Mouse (Mus musculus): Measurements from ENCODE around the gene Gm12394. TPM values are rescaled to one million over a fixed set of nuclear protein-coding genes. Genes with fewer than 3 reads are reported as not detected.
"Not testable (repeated sequence)": the region's sequence is repeated elsewhere in the genome, so short reads cannot be mapped to it uniquely, and the experiment has no call there.

The Gm12394 gene
- polyA plus RNA-seq (2015; fragmentation: Nextera tagmentation; extraction: Ambion mirVana), result 0.06 TPM in 1 of 2 replicates, not detected in the other

GRCm38 (mm10) chr4:42856671-42857070 is at the start of gene Gm12394:
Gene Gm12394 (minus strand): TSS chr4:42856771.
- 71% methylated on average over 1 of the region's 1 CpGs for WGBS
- not testable (repeated sequence) for H3K4me1 ChIP-seq; H3K27ac ChIP-seq; H3K4me3 ChIP-seq; H3K27me3 ChIP-seq; H3K9ac ChIP-seq; H3K9me3 ChIP-seq; H3K4me2 ChIP-seq (replicated peaks); H3K36me3 ChIP-seq; ATAC-seq (ENCODE audit: low FRiP score, low read depth)

GRCm38 (mm10) chr4:42904966-42905365 is 48.4 kb upstream of the Gm12394 start:
- ATAC-seq (ENCODE audit: low FRiP score, low read depth), result no peak
- Histone ChIP-seq H3K27me3 (peaks cover 3% of the 10 kb centered on the region; the same call in 1 of the 2 replicates), H3K36me3 (no peaks in the 10 kb centered on the region), H3K27ac (no peak overlapping the region), H3K9ac (no peak overlapping the region), H3K4me3 (no peak overlapping the region), H3K9me3 (no peaks in the 10 kb centered on the region), H3K4me2 (replicated peaks) (no peak overlapping the region), H3K4me1 (no peaks in the 10 kb centered on the region)
- 81% methylated on average over 6 of the region's 6 CpGs for WGBS

- 91% methylated on average over 3 of the region's 3 CpGs for WGBS
- Histone ChIP-seq H3K4me3 (no peak overlapping the region), H3K27ac (no peak overlapping the region), H3K27me3 (peaks cover 3% of the 10 kb centered on the region; the same call in 1 of the 2 replicates), H3K4me1 (no peaks in the 10 kb centered on the region), H3K4me2 (replicated peaks) (no peak overlapping the region), H3K36me3 (no peaks in the 10 kb centered on the region), H3K9me3 (no peaks in the 10 kb centered on the region), H3K9ac (no peak overlapping the region)
- no peak for ATAC-seq (ENCODE audit: low FRiP score, low read depth)
These were observed 48.0 kb upstream of the Gm12394 start for GRCm38 (mm10) chr4:42904523-42904922.

- WGBS, result 88% methylated on average over 1 of the region's 1 CpGs
- no peaks in the 10 kb centered on the region for H3K36me3 ChIP-seq
- H3K27ac ChIP-seq, result no peak overlapping the region
- H3K4me1 ChIP-seq, result no peaks in the 10 kb centered on the region
- no peaks in the 10 kb centered on the region for H3K9me3 ChIP-seq
- no peak for ATAC-seq (ENCODE audit: low FRiP score, low read depth)
- peaks cover 3% of the 10 kb centered on the region; the same call in 1 of the 2 replicates for H3K27me3 ChIP-seq
- no peak overlapping the region for H3K9ac ChIP-seq
- no peak overlapping the region for H3K4me3 ChIP-seq
- no peak overlapping the region for H3K4me2 ChIP-seq (replicated peaks)
These were observed 47.4 kb upstream of the Gm12394 start for GRCm38 (mm10) chr4:42903942-42904341.

- H3K36me3 ChIP-seq, result no peaks in the 10 kb centered on the region
- WGBS, result 89% methylated on average over 5 of the region's 5 CpGs
- no peaks in the 10 kb centered on the region for H3K9me3 ChIP-seq
- no peak overlapping the region for H3K27ac ChIP-seq
- no peak overlapping the region for H3K4me2 ChIP-seq (replicated peaks)
- peaks cover 3% of the 10 kb centered on the region; the same call in 1 of the 2 replicates for H3K27me3 ChIP-seq
- ATAC-seq (ENCODE audit: low FRiP score, low read depth), result no peak
- no peak overlapping the region for H3K9ac ChIP-seq
- H3K4me3 ChIP-seq, result no peak overlapping the region
- H3K4me1 ChIP-seq, result no peaks in the 10 kb centered on the region
These were observed 46.2 kb upstream of the Gm12394 start for GRCm38 (mm10) chr4:42902730-42903129.

DNA sequence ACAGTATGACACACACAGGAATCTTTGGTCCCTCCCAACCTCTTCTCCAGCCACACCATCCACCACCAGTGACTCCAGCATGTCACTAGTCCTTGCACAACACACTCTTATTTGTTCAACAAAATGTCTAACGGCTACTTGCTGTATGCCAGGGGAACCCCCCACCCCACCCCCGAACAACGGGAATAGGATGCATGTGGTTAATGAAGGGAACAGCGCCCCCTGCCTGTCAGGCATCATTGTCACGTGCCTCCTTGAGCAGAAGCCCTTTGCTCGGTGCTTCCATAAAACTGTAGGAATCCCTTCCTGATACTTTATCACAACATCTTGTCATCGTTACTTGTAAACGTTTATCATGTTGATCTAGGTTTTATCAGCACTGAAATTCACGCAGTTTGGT is 45.6 kb upstream of the Gm12394 start:
- WGBS, result 56% methylated on average over 9 of the region's 9 CpGs
- Histone ChIP-seq H3K4me1 (no peaks in the 10 kb centered on the region), H3K27me3 (peaks cover 3% of the 10 kb centered on the region; the same call in 1 of the 2 replicates), H3K9ac (no peak overlapping the region), H3K4me2 (replicated peaks) (no peak overlapping the region), H3K4me3 (no peak overlapping the region), H3K27ac (no peak overlapping the region), H3K36me3 (no peaks in the 10 kb centered on the region), H3K9me3 (no peaks in the 10 kb centered on the region)
- no peak for ATAC-seq (ENCODE audit: low FRiP score, low read depth)

- no peak overlapping the region for H3K9ac ChIP-seq
- H3K9me3 ChIP-seq, result no peaks in the 10 kb centered on the region
- no peaks in the 10 kb centered on the region for H3K36me3 ChIP-seq
- 65% methylated on average over 5 of the region's 5 CpGs for WGBS
- H3K27me3 ChIP-seq, result peaks cover 3% of the 10 kb centered on the region; the same call in 1 of the 2 replicates
- H3K27ac ChIP-seq, result no peak overlapping the region
- no peak for ATAC-seq (ENCODE audit: low FRiP score, low read depth)
- no peaks in the 10 kb centered on the region for H3K4me1 ChIP-seq
- no peak overlapping the region for H3K4me2 ChIP-seq (replicated peaks)
- no peak overlapping the region for H3K4me3 ChIP-seq
These were observed 44.3 kb upstream of the Gm12394 start for GRCm38 (mm10) chr4:42900878-42901277.

GRCm38 (mm10) chr4:42898914-42899313 is 42.3 kb upstream of the Gm12394 start:
- ATAC-seq (ENCODE audit: low FRiP score, low read depth), result no peak
- WGBS, result 37% methylated on average over 3 of the region's 3 CpGs
- no peak overlapping the region for H3K4me3 ChIP-seq

GRCm38 (mm10) chr4:42895118-42895517 is 38.5 kb upstream of the Gm12394 start:
- Histone ChIP-seq H3K9ac (no peak overlapping the region), H3K4me1 (no peaks in the 10 kb centered on the region), H3K4me3 (no peak overlapping the region), H3K27me3 (no peaks in the 10 kb centered on the region), H3K27ac (no peak overlapping the region), H3K36me3 (no peaks in the 10 kb centered on the region), H3K4me2 (replicated peaks) (no peak overlapping the region), H3K9me3 (no peaks in the 10 kb centered on the region)
- 86% methylated on average over 7 of the region's 7 CpGs for WGBS
- no peak for ATAC-seq (ENCODE audit: low FRiP score, low read depth)

More at GRCm38 (mm10) chr4:42898914-42899313, 42.3 kb upstream of the Gm12394 start:
- Histone ChIP-seq H3K9me3 (no peaks in the 10 kb centered on the region), H3K9ac (no peak overlapping the region), H3K27me3 (no peaks in the 10 kb centered on the region; the same call in 1 of the 2 replicates), H3K36me3 (no peaks in the 10 kb centered on the region), H3K27ac (no peak overlapping the region), H3K4me1 (no peaks in the 10 kb centered on the region), H3K4me2 (replicated peaks) (no peak overlapping the region)

DNA sequence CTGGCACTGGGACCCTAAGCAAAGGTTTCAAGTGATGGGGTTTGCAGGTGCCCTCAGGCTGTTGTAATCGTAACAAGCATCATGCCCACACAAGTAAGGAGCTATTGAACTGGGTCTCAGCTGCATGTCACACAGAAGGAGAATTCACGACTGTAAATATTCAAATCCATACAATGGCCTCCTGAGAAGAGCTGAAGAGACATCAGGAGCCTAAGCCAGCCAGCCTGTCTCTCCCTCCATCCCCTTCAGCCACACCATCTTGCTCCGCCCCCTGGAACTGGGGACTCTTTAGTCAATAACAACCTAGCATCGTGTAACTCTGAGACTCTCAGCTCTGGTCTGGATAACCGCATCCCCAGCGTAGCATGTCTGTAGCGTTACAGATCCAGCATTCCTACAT is 34.6 kb upstream of the Gm12394 start:
- Histone ChIP-seq H3K4me2 (replicated peaks) (no peak overlapping the region), H3K9ac (no peak overlapping the region), H3K4me1 (no peaks in the 10 kb centered on the region), H3K27me3 (no peaks in the 10 kb centered on the region), H3K27ac (no peak overlapping the region), H3K4me3 (no peak overlapping the region), H3K36me3 (no peaks in the 10 kb centered on the region), H3K9me3 (no peaks in the 10 kb centered on the region)
- no peak for ATAC-seq (ENCODE audit: low FRiP score, low read depth)
- 59% methylated on average over 7 of the region's 7 CpGs for WGBS

DNA sequence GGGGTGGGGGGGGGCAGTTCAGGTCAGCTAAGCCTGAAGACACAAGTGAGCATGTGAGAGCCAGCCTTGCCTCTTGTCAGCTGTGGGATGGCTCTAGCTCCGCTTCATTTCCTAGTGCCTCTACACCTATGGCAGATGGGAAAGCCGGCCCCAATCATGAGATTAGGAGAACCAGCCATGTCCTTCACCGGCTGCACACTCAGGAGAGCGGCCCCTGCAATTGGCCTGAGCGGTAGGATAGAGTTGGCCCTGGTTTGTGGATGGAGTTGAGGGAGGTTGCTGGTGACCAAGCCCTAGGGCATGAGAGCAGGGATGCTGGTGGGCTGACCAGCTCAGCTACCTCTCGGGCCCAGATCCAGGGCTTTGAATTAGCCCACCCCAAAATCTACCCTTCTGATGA is 32.2 kb upstream of the Gm12394 start:
- Histone ChIP-seq H3K9ac (no peak overlapping the region), H3K4me1 (no peaks in the 10 kb centered on the region), H3K27ac (no peak overlapping the region), H3K36me3 (no peaks in the 10 kb centered on the region), H3K4me2 (replicated peaks) (no peak overlapping the region), H3K27me3 (no peaks in the 10 kb centered on the region), H3K4me3 (no peak overlapping the region), H3K9me3 (no peaks in the 10 kb centered on the region)
- ATAC-seq (ENCODE audit: low FRiP score, low read depth), result no peak
- WGBS, result 91% methylated on average over 6 of the region's 6 CpGs

- H3K27me3 ChIP-seq, result no peaks in the 10 kb centered on the region
- ATAC-seq (ENCODE audit: low FRiP score, low read depth), result no peak
- H3K4me2 ChIP-seq (replicated peaks), result no peak overlapping the region
- 90% methylated on average over 6 of the region's 6 CpGs for WGBS
- H3K27ac ChIP-seq, result no peak overlapping the region
- H3K9ac ChIP-seq, result no peak overlapping the region
- no peak overlapping the region for H3K4me3 ChIP-seq
- H3K36me3 ChIP-seq, result no peaks in the 10 kb centered on the region
- no peaks in the 10 kb centered on the region for H3K9me3 ChIP-seq
- no peaks in the 10 kb centered on the region for H3K4me1 ChIP-seq
These were observed 30.4 kb upstream of the Gm12394 start for GRCm38 (mm10) chr4:42886926-42887325.

- no peak overlapping the region for H3K4me3 ChIP-seq
- H3K4me1 ChIP-seq, result no peaks in the 10 kb centered on the region
- no peaks in the 10 kb centered on the region for H3K27me3 ChIP-seq
- H3K27ac ChIP-seq, result no peak overlapping the region
- no peaks in the 10 kb centered on the region for H3K9me3 ChIP-seq
- H3K4me2 ChIP-seq (replicated peaks), result no peak overlapping the region
- ATAC-seq (ENCODE audit: low FRiP score, low read depth), result no peak
- no peaks in the 10 kb centered on the region for H3K36me3 ChIP-seq
- WGBS, result 36% methylated on average over 1 of the region's 1 CpGs
- no peak overlapping the region for H3K9ac ChIP-seq
These were observed 24.0 kb upstream of the Gm12394 start for GRCm38 (mm10) chr4:42880677-42880948.
